Mouse (Mus musculus) intestine, embryonic 16.5 days (tissue): ENCODE data around the gene Fscn2. TPM values are rescaled to one million over a fixed set of nuclear protein-coding genes. Genes with fewer than 3 reads are reported as not detected.
A peak's percentile ranks its signal among the peaks of the same experiment; 100 is the strongest.

ENCODE experiments used
- ATAC-seq: fragments of 200-750 bp; cut with Nextera tagmentation; 2 replicates; pipeline ENCODE4 v1.8.0; 2017; ENCODE audit warnings: moderate TSS enrichment, moderate library complexity
- H3K27ac ChIP-seq: fragments of 300-500 bp; sonication (generic); 2 replicates; pipeline ENCODE4 v1.5.1; 2014; ENCODE audit warnings: mild to moderate bottlenecking, low read length
- H3K27me3 ChIP-seq: fragments of 300-500 bp; sonication (generic); replicated peaks from 2 replicates; pipeline ENCODE4 v1.6.1; 2014; ENCODE audit warnings: low read length, control low read depth, mixed read lengths; ENCODE audit not compliant: control insufficient read depth, insufficient read depth
- H3K36me3 ChIP-seq: fragments of 300-500 bp; sonication (generic); 2 replicates; pipeline ENCODE4 v1.6.1; 2014; ENCODE audit warnings: low read length, control low read depth; ENCODE audit not compliant: control insufficient read depth, insufficient read depth
- H3K4me1 ChIP-seq: fragments of 300-500 bp; sonication (generic); 2 replicates; pipeline ENCODE4 v1.6.1; 2014; ENCODE audit warnings: low read length, control low read depth, mixed read lengths; ENCODE audit not compliant: control insufficient read depth, insufficient read depth
- H3K4me2 ChIP-seq: fragments of 300-500 bp; sonication (generic); 2 replicates; pipeline ENCODE4 v1.6.1; 2014; ENCODE audit warnings: low read depth, low read length, control low read depth
- H3K4me3 ChIP-seq: fragments of 300-500 bp; sonication (generic); 2 replicates; pipeline ENCODE4 v1.5.1; 2014; ENCODE audit warnings: mild to moderate bottlenecking, low read length
- H3K9ac ChIP-seq: fragments of 300-500 bp; sonication (generic); 2 replicates; pipeline ENCODE4 v1.6.1; 2014; ENCODE audit warnings: low read depth, low read length
- H3K9me3 ChIP-seq: fragments of 300-500 bp; sonication (generic); 2 replicates; pipeline ENCODE4 v1.6.1; 2016; ENCODE audit warnings: low read length, control low read depth; ENCODE audit not compliant: control insufficient read depth
- WGBS: fragments of 180-500 bp; shearing (Covaris S2); extraction: QIAGEN DNeasy Blood & Tissue Kit; methylation state at CpG from one replicate; pipeline ENCODE4 v1.1.7; 2014; 5-methylcytosine and 5-hydroxymethylcytosine counted together
- polyA plus RNA-seq: library from polyadenylated mRNA; unstranded; fragments of >200 nt; fragmentation: Nextera tagmentation; extraction: Ambion mirVana; gene quantifications from 2 replicates; pipeline ENCODE4 v1.2.1, GENCODE M21; 2015

Fscn2 gene
- polyA plus RNA-seq = 0.55 TPM in 1 of 2 replicates, not detected in the other

GRCm38 (mm10) chr11:120361295-120361694, at the start of gene Fscn2:
TSS of gene Fscn2 (plus strand) at chr11:120361534.
- WGBS = 65% methylated on average over 10 of the region's 10 CpGs
- no peak within 1 kb of the TSS for H3K9ac ChIP-seq
- no peaks in the 10 kb centered on the region for H3K36me3 ChIP-seq
- no peak within 1 kb of the TSS for H3K27ac ChIP-seq
- H3K4me2 ChIP-seq = no peak within 1 kb of the TSS
- no peak for ATAC-seq
- H3K4me3 ChIP-seq = no peak within 1 kb of the TSS
- no peaks in the 10 kb centered on the region for H3K9me3 ChIP-seq
- H3K4me1 ChIP-seq = peaks cover 17% of the 10 kb centered on the region
- H3K27me3 ChIP-seq = no peaks in the 10 kb centered on the region; the same call in 1 of the 2 replicates

- Histone ChIP-seq H3K4me2 (peak overlapping the region; percentile 87), H3K4me3 (peak overlapping the region; percentile 50), H3K36me3 (no peaks in the 10 kb centered on the region), H3K27me3 (no peaks in the 10 kb centered on the region; the same call in 1 of the 2 replicates), H3K4me1 (peaks cover 31% of the 10 kb centered on the region), H3K9me3 (no peaks in the 10 kb centered on the region), H3K9ac (peak overlapping the region; percentile 71), H3K27ac (peak overlapping the region; percentile 81)
- 40% methylated on average over 10 of the region's 10 CpGs for WGBS
- no peak for ATAC-seq
Measured at GRCm38 (mm10) chr11:120311561-120311960, 49.8 kb upstream of the Fscn2 start.

GRCm38 (mm10) chr11:120312069-120312468, 49.3 kb upstream of the Fscn2 start:
- no peaks in the 10 kb centered on the region for H3K27me3 ChIP-seq
- H3K4me3 ChIP-seq = no peak overlapping the region
- peak overlapping the region; percentile 81; the same call in 1 of the 2 replicates for H3K27ac ChIP-seq
- peaks cover 30% of the 10 kb centered on the region for H3K4me1 ChIP-seq
- H3K4me2 ChIP-seq = no peak overlapping the region
- WGBS = 69% methylated on average over 6 of the region's 6 CpGs
- H3K9ac ChIP-seq = peak overlapping the region; percentile 71; the same call in 1 of the 2 replicates
- ATAC-seq = no peak
- no peaks in the 10 kb centered on the region for H3K36me3 ChIP-seq
- no peaks in the 10 kb centered on the region for H3K9me3 ChIP-seq

GRCm38 (mm10) chr11:120313906-120314685, 47.2 kb upstream of the Fscn2 start:
- H3K4me3 ChIP-seq = no peak overlapping the region
- H3K4me2 ChIP-seq = no peak overlapping the region
- peaks cover 26% of the 10 kb centered on the region for H3K4me1 ChIP-seq
- 56% methylated on average over 6 of the region's 6 CpGs for WGBS
- no peaks in the 10 kb centered on the region for H3K36me3 ChIP-seq
- no peak for ATAC-seq
- no peak overlapping the region for H3K27ac ChIP-seq
- H3K9ac ChIP-seq = no peak overlapping the region
- H3K9me3 ChIP-seq = no peaks in the 10 kb centered on the region
- H3K27me3 ChIP-seq = no peaks in the 10 kb centered on the region

- no peaks in the 10 kb centered on the region for H3K27me3 ChIP-seq
- H3K36me3 ChIP-seq = no peaks in the 10 kb centered on the region
- ATAC-seq = no peak
- H3K9ac ChIP-seq = no peak overlapping the region; the same call in 1 of the 2 replicates
- H3K4me3 ChIP-seq = no peak overlapping the region; the same call in 1 of the 2 replicates
- peak overlapping the region; percentile 98 for H3K4me2 ChIP-seq
- WGBS = 53% methylated on average over 16 of the region's 16 CpGs
- no peaks in the 10 kb centered on the region for H3K9me3 ChIP-seq
- peaks cover 26% of the 10 kb centered on the region for H3K4me1 ChIP-seq
- H3K27ac ChIP-seq = peak overlapping the region; percentile 100
Measured at GRCm38 (mm10) chr11:120314721-120315415, 46.5 kb upstream of the Fscn2 start.

GRCm38 (mm10) chr11:120315416-120315761, 45.9 kb upstream of the Fscn2 start:
- Histone ChIP-seq H3K9me3 (no peaks in the 10 kb centered on the region), H3K27ac (peak overlapping the region; percentile 100), H3K4me2 (peak overlapping the region; percentile 98), H3K36me3 (no peaks in the 10 kb centered on the region), H3K4me3 (peak overlapping the region; percentile 67), H3K27me3 (no peaks in the 10 kb centered on the region), H3K9ac (peak overlapping the region; percentile 91), H3K4me1 (peaks cover 26% of the 10 kb centered on the region)
- 26% methylated on average over 4 of the region's 4 CpGs for WGBS
- no peak for ATAC-seq

- H3K9ac ChIP-seq = peak overlapping the region; percentile 91
- 2% methylated on average over 37 of the region's 37 CpGs for WGBS
- peaks cover 25% of the 10 kb centered on the region for H3K4me1 ChIP-seq
- no peaks in the 10 kb centered on the region for H3K9me3 ChIP-seq
- H3K27ac ChIP-seq = peak overlapping the region; percentile 100
- no peaks in the 10 kb centered on the region for H3K36me3 ChIP-seq
- peak; percentile 97 for ATAC-seq
- H3K4me2 ChIP-seq = peak overlapping the region; percentile 98
- H3K27me3 ChIP-seq = no peaks in the 10 kb centered on the region
- peak overlapping the region; percentile 67 for H3K4me3 ChIP-seq
Measured at GRCm38 (mm10) chr11:120315832-120316689, 45.3 kb upstream of the Fscn2 start.

- Histone ChIP-seq H3K9ac (peak overlapping the region; percentile 91), H3K36me3 (no peaks in the 10 kb centered on the region), H3K4me1 (peaks cover 18% of the 10 kb centered on the region), H3K4me3 (peak overlapping the region; percentile 67), H3K9me3 (no peaks in the 10 kb centered on the region), H3K27me3 (no peaks in the 10 kb centered on the region), H3K4me2 (peak overlapping the region; percentile 98), H3K27ac (peak overlapping the region; percentile 100)
- ATAC-seq = peak; percentile 40; the same call in 1 of the 2 replicates
- WGBS = 10% methylated on average over 13 of the region's 13 CpGs
Measured at GRCm38 (mm10) chr11:120316690-120317254, 44.6 kb upstream of the Fscn2 start.
